Mouse (Mus musculus) cortical plate, adult 2 months (tissue): ENCODE results near the gene Ranbp9.

Source experiments
- CTCF ChIP-seq: fragments of 200-500 bp; IDR thresholded peaks from 2 replicates; pipeline ENCODE4 v1.5.1; 2011; ENCODE audit warnings: mild to moderate bottlenecking, control low read depth, low read length; ENCODE audit not compliant: insufficient read depth; ENCODE audit errors: extremely low read depth
- POLR2A ChIP-seq: fragments of 200-500 bp; IDR thresholded peaks from 2 replicates; pipeline ENCODE4 v1.6.1; 2011; ENCODE audit warnings: mild to moderate bottlenecking, low read length, control low read depth; ENCODE audit not compliant: insufficient read depth; ENCODE audit errors: extremely low read depth

DNA sequence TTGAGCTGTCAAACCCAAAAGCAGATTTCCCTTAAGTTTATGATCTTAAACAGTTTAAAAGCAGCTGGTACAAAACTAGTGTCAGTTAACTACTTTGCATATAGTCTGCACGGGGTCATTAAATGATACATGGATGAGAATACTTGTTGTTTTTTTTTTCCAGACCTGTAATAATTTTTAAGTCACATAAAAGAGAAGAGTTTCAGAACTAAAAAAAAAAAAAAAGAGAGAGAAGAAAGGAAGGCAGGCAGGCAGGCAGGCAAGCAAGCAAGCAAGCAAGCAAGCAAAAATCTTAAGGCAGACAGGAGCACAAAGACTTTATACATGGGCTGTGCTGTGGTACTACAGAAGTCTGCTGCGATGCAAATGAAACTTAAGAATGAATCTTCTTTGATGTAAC lies 47.7 kb downstream of the Ranbp9 start:
- TF ChIP-seq POLR2A (no peak), CTCF (no peak)
